Mouse (Mus musculus) adrenal gland, adult 2 months (tissue): ENCODE results near the gene Usp17lc. TPM values are rescaled to one million over a fixed set of nuclear protein-coding genes. Genes with fewer than 3 reads are reported as not detected.
"Not testable (repeated sequence)": the region's sequence is repeated elsewhere in the genome, so short reads cannot be mapped to it uniquely, and the experiment has no call there.

Experiments
- DNase-seq: peaks from one replicate; pipeline ENCODE4 v3.0.0; 2021
- long read RNA-seq: library from polyadenylated mRNA; stranded (forward); transcript quantifications from one replicate; pipeline ENCODE4 v2.0.0, GENCODE M21; 2021
- microRNA-seq, 2 experiments: library from miRNA; unstranded; fragments of <30 nt; microRNA quantifications; one replicate each; pipeline ENCODE4 v1.2.0; 2021
- polyA plus RNA-seq: library from polyadenylated mRNA; depleted of rRNA; stranded (reverse); fragments of >200 nt; gene quantifications from 2 replicates; pipeline ENCODE4 v1.2.3, GENCODE M21; 2012; rRNA removed
- total RNA-seq, 2 experiments: library from RNA; stranded (reverse); gene quantifications; 2 replicates each; pipeline ENCODE4 v1.2.3; 2021

Gene Usp17lc
- not detected for total RNA-seq
- polyA plus RNA-seq, result not detected in 2 replicates
- long read RNA-seq, result 0 reads

- not testable (repeated sequence) for DNase-seq
Measured at GRCm38 (mm10) chr7:103414772-103415171, at the start of gene Usp17lc. Gene Usp17lc (plus strand): TSS chr7:103415072.

- no peak for DNase-seq
Measured at GRCm38 (mm10) chr7:103386077-103386476, 28.8 kb upstream of the Usp17lc start, which contains the start of gene Olfr603. Gene Olfr603 (minus strand): TSS chr7:103386177.

GRCm38 (mm10) chr7:103397758-103398157 lies 17.1 kb upstream of the Usp17lc start:
- DNase-seq, result no peak

- no peak for DNase-seq
Measured at GRCm38 (mm10) chr7:103398981-103399380, 15.9 kb upstream of the Usp17lc start.

GRCm38 (mm10) chr7:103406521-103407055 lies 8.3 kb upstream of the Usp17lc start:
- DNase-seq, result not testable (repeated sequence)

GRCm38 (mm10) chr7:103445339-103445738 lies 30.5 kb downstream of the Usp17lc start, which contains the start of gene Olfr605:
Gene Olfr605 (minus strand): TSS chr7:103445439.
- no peak for DNase-seq

GRCm38 (mm10) chr7:103448746-103449145 lies 33.9 kb downstream of the Usp17lc start, which contains the start of gene Olfr606:
Gene Olfr606 (plus strand): TSS chr7:103449046.
- no peak for DNase-seq

GRCm38 (mm10) chr7:103460590-103460989 lies 45.7 kb downstream of the Usp17lc start:
- no peak for DNase-seq

Small RNAs within 50 kb of the gene (microRNA-seq; reads per million reads assigned to microRNA genes)
- 0 reads per million in 2 experiments for gene Gm25774

Other genes starting within 250 kb of the Usp17lc start
- gene Olfr591, start 236.7 kb upstream of the Usp17lc start, total RNA-seq, result not detected
- gene Olfr591, start 236.7 kb upstream of the Usp17lc start, polyA plus RNA-seq, result not detected in 2 replicates
- not detected for gene Olfr592, start 230.3 kb upstream of the Usp17lc start, total RNA-seq
- not detected in 2 replicates for gene Olfr592, start 230.3 kb upstream of the Usp17lc start, polyA plus RNA-seq
- gene Olfr593, start 203.2 kb upstream of the Usp17lc start, total RNA-seq, result not detected
- gene Olfr593, start 203.2 kb upstream of the Usp17lc start, polyA plus RNA-seq, result not detected in 2 replicates
- gene Olfr594, start 198.1 kb upstream of the Usp17lc start, total RNA-seq, result not detected
- not detected in 2 replicates for gene Olfr594, start 198.1 kb upstream of the Usp17lc start, polyA plus RNA-seq
- gene Usp17ld, start 162.6 kb upstream of the Usp17lc start, total RNA-seq, result not detected
- not detected in 2 replicates for gene Usp17ld, start 162.6 kb upstream of the Usp17lc start, polyA plus RNA-seq
- not detected for gene Olfr596, start 109.4 kb upstream of the Usp17lc start, total RNA-seq
- not detected in 2 replicates for gene Olfr596, start 109.4 kb upstream of the Usp17lc start, polyA plus RNA-seq
- gene Olfr597, start 98.8 kb upstream of the Usp17lc start, total RNA-seq, result not detected
- gene Olfr597, start 98.8 kb upstream of the Usp17lc start, polyA plus RNA-seq, result not detected in 2 replicates
- gene Olfr598, start 91.5 kb upstream of the Usp17lc start, total RNA-seq, result not detected
- not detected in 2 replicates for gene Olfr598, start 91.5 kb upstream of the Usp17lc start, polyA plus RNA-seq
- gene Olfr599, start 79.2 kb upstream of the Usp17lc start, total RNA-seq, result not detected
- gene Olfr599, start 79.2 kb upstream of the Usp17lc start, polyA plus RNA-seq, result not detected in 2 replicates
- gene Olfr600, start 65.4 kb upstream of the Usp17lc start, total RNA-seq, result not detected
- gene Olfr600, start 65.4 kb upstream of the Usp17lc start, polyA plus RNA-seq, result not detected in 2 replicates
- not detected for gene Olfr601, start 52.4 kb upstream of the Usp17lc start, total RNA-seq
- gene Olfr601, start 52.4 kb upstream of the Usp17lc start, polyA plus RNA-seq, result not detected in 2 replicates
- not detected for gene Olfr603, start 28.9 kb upstream of the Usp17lc start, total RNA-seq
- not detected in 2 replicates for gene Olfr603, start 28.9 kb upstream of the Usp17lc start, polyA plus RNA-seq
- not detected for gene Olfr605, start 30.4 kb downstream of the Usp17lc start, total RNA-seq
- not detected in 2 replicates for gene Olfr605, start 30.4 kb downstream of the Usp17lc start, polyA plus RNA-seq
- not detected for gene Olfr606, start 34.0 kb downstream of the Usp17lc start, total RNA-seq
- not detected in 2 replicates for gene Olfr606, start 34.0 kb downstream of the Usp17lc start, polyA plus RNA-seq
- not detected for gene Olfr607, start 49.1 kb downstream of the Usp17lc start, total RNA-seq
- not detected in 2 replicates for gene Olfr607, start 49.1 kb downstream of the Usp17lc start, polyA plus RNA-seq
- gene Olfr608, start 54.8 kb downstream of the Usp17lc start, total RNA-seq, result not detected
- gene Olfr608, start 54.8 kb downstream of the Usp17lc start, polyA plus RNA-seq, result not detected in 2 replicates
- not detected for gene Olfr609, start 83.0 kb downstream of the Usp17lc start, total RNA-seq
- not detected in 2 replicates for gene Olfr609, start 83.0 kb downstream of the Usp17lc start, polyA plus RNA-seq
- gene Olfr610, start 97.0 kb downstream of the Usp17lc start, total RNA-seq, result not detected
- not detected in 2 replicates for gene Olfr610, start 97.0 kb downstream of the Usp17lc start, polyA plus RNA-seq
- gene Olfr611, start 105.8 kb downstream of the Usp17lc start, total RNA-seq, result not detected
- not detected in 2 replicates for gene Olfr611, start 105.8 kb downstream of the Usp17lc start, polyA plus RNA-seq
- not detected for gene Olfr612, start 127.6 kb downstream of the Usp17lc start, total RNA-seq
- gene Olfr612, start 127.6 kb downstream of the Usp17lc start, polyA plus RNA-seq, result not detected in 2 replicates
- not detected for gene Olfr613, start 133.0 kb downstream of the Usp17lc start, total RNA-seq
- gene Olfr613, start 133.0 kb downstream of the Usp17lc start, polyA plus RNA-seq, result not detected in 2 replicates
- gene Olfr615, start 141.0 kb downstream of the Usp17lc start, total RNA-seq, result not detected
- gene Olfr615, start 141.0 kb downstream of the Usp17lc start, polyA plus RNA-seq, result not detected in 2 replicates
- not detected for gene Olfr616, start 154.1 kb downstream of the Usp17lc start, total RNA-seq
- not detected in 2 replicates for gene Olfr616, start 154.1 kb downstream of the Usp17lc start, polyA plus RNA-seq
- gene Olfr617, start 158.0 kb downstream of the Usp17lc start, total RNA-seq, result not detected
- gene Olfr617, start 158.0 kb downstream of the Usp17lc start, polyA plus RNA-seq, result not detected in 2 replicates
- gene Olfr618, start 175.0 kb downstream of the Usp17lc start, total RNA-seq, result not detected
- gene Olfr618, start 175.0 kb downstream of the Usp17lc start, polyA plus RNA-seq, result not detected in 2 replicates
- not detected for gene Olfr619, start 185.5 kb downstream of the Usp17lc start, total RNA-seq
- gene Olfr619, start 185.5 kb downstream of the Usp17lc start, polyA plus RNA-seq, result not detected in 2 replicates
- gene Olfr620, start 197.5 kb downstream of the Usp17lc start, total RNA-seq, result not detected
- not detected in 2 replicates for gene Olfr620, start 197.5 kb downstream of the Usp17lc start, polyA plus RNA-seq
- not detected for gene Olfr622, start 227.6 kb downstream of the Usp17lc start, total RNA-seq
- gene Olfr622, start 227.6 kb downstream of the Usp17lc start, polyA plus RNA-seq, result not detected in 2 replicates
- gene Olfr623, start 248.6 kb downstream of the Usp17lc start, total RNA-seq, result not detected
- gene Olfr623, start 248.6 kb downstream of the Usp17lc start, polyA plus RNA-seq, result not detected in 2 replicates